Mouse (Mus musculus): ENCODE measurements around the gene Ccr10.

The Ccr10 gene

DNA sequence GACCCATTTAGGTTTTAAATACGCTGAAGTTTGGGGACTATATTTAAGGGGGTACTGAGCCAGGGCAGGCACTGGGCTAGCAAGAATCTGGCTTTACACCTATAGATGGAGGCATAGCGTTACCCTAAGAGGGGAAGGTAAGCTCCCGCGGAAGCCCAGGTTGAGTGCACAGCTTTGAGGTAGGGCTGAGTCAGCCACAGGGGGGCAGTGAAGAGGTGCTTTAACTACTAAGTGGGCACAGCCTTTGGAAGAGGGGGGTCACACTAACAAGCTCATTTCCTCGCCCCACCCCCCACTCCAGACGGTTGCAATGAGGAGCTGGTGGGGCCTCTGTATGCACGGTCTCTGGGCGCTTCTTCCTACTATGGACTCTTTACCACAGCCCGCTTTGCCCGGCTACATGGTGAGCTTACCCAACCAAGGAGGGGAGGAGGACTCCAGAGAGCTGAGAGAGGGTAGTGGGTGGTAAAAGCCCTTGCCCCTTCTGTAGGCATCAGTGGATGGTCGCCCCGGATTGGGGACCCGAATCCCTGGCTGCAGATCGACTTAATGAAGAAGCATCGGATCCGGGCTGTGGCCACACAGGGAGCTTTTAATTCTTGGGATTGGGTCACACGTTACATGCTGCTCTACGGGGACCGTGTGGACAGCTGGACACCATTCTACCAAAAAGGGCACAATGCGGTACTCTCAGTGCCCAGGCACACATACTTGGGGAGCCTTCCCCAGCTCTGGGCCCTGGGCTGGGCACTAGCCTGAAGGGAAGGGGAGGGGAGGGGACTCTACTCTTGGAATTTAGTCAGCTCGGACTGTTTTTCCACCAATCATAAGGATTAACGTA, 1.9 kb upstream of the Ccr10 start:
- in situ Hi-C loops (cut with MboI; ENCODE audit: low pct_unique_long_range_greater_than_20kb in 1 of 2, low sequenced_read_pairs in 2 of 2, unreplicated experiment in 1 of 2), result loop anchor here in 1 of 2 experiments (5.0 kb wide), 1 partner anchor 40 kb away; no protein-coding TSS in a partner anchor

DNA sequence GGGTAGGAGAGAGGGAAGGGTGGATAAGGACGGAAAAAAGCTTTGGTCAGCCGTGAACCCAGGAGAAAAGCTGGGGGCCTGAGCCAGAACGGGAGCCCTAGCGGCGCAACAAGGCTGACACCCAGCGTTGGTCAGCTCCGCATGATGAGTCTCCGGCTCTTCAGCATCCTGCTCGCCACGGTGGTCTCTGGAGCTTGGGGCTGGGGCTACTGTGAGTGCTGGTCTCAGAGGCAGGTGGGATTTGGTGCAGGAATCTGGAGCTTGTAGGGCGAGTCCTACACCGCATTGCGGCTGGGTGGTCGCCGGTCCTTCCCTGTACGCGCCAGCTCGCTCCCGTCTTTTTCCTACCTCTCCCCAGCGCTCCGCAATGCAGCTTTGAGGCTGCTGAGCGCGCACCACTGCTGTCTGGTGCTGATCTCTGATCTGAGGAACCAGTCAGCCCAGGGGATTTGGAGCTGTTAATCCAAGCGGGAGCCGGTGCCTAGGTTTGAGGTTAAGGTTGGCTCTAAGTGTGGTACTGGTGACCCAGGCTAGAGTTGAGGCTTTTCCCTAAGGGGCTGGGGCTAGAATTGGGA, 961 bp upstream of the Ccr10 start:
- in situ Hi-C loops (cut with MboI; ENCODE audit: low pct_unique_long_range_greater_than_20kb in 1 of 2, low sequenced_read_pairs in 2 of 2, unreplicated experiment in 1 of 2), result loop anchor here in 1 of 2 experiments (5.0 kb wide), 1 partner anchor 39 kb away; no protein-coding TSS in a partner anchor

DNA sequence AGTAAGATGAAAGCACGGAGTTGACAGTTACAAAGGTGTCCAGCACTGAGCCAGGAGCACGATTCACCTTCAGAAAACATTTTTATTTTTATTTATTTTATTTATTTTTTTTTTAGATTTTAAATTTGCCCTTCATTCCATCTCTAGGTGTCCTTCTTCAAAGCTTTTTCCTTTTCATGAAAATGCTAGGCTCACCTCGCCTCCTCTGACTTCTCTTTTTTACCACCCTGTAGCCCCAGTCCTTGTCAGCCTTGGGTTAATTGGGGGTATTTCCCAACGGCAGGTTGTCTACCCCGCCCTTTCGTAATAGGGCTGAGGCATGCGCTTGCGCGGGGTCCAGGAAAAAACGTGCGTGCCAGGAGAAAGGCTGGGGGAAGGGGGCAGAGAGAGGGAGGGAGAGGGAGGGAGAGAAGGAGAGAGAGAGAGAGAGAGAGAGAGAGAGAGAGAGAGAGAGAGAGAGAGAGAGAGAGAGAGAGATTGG, 433 bp upstream of the Ccr10 start:
- in situ Hi-C loops (cut with MboI; ENCODE audit: low pct_unique_long_range_greater_than_20kb in 1 of 2, low sequenced_read_pairs in 2 of 2, unreplicated experiment in 1 of 2), result loop anchor here in 1 of 2 experiments (5.0 kb wide), 1 partner anchor 38 kb away; no protein-coding TSS in a partner anchor

- in situ Hi-C loops (cut with MboI; ENCODE audit: low pct_unique_long_range_greater_than_20kb in 1 of 2, low sequenced_read_pairs in 2 of 2, unreplicated experiment in 1 of 2), result no loop called here
Measured at GRCm38 (mm10) chr11:101174389-101174745, 876 bp downstream of the Ccr10 start.

- in situ Hi-C loops (cut with MboI; ENCODE audit: low pct_unique_long_range_greater_than_20kb in 1 of 2, low sequenced_read_pairs in 2 of 2, unreplicated experiment in 1 of 2), result no loop called here
Measured at GRCm38 (mm10) chr11:101173631-101174388, 1.4 kb downstream of the Ccr10 start.

GRCm38 (mm10) chr11:101173112-101173511, 2.1 kb downstream of the Ccr10 start:
- in situ Hi-C loops (cut with MboI; ENCODE audit: low pct_unique_long_range_greater_than_20kb in 1 of 2, low sequenced_read_pairs in 2 of 2, unreplicated experiment in 1 of 2), result no loop called here

- in situ Hi-C loops (cut with MboI; ENCODE audit: low pct_unique_long_range_greater_than_20kb in 1 of 2, low sequenced_read_pairs in 2 of 2, unreplicated experiment in 1 of 2), result no loop called here
Measured at GRCm38 (mm10) chr11:101172434-101172815, 2.8 kb downstream of the Ccr10 start.

- in situ Hi-C loops (cut with MboI; ENCODE audit: low pct_unique_long_range_greater_than_20kb in 1 of 2, low sequenced_read_pairs in 2 of 2, unreplicated experiment in 1 of 2), result no loop called here
Measured at GRCm38 (mm10) chr11:101171721-101172433, 3.4 kb downstream of the Ccr10 start.

GRCm38 (mm10) chr11:101170811-101171610, 4.2 kb downstream of the Ccr10 start, which contains the start of gene Plekhh3:
Gene Plekhh3, minus strand, starts transcription at chr11:101171351.
- in situ Hi-C loops (cut with MboI; ENCODE audit: low pct_unique_long_range_greater_than_20kb in 1 of 2, low sequenced_read_pairs in 2 of 2, unreplicated experiment in 1 of 2), result no loop called here

GRCm38 (mm10) chr11:101170354-101170810, 4.9 kb downstream of the Ccr10 start, which contains the start of gene Cntnap1:
Gene Cntnap1, plus strand, starts transcription at chr11:101170523.
- in situ Hi-C loops (cut with MboI; ENCODE audit: low pct_unique_long_range_greater_than_20kb in 1 of 2, low sequenced_read_pairs in 2 of 2, unreplicated experiment in 1 of 2), result no loop called here

GRCm38 (mm10) chr11:101169301-101170107, 5.7 kb downstream of the Ccr10 start:
- in situ Hi-C loops (cut with MboI; ENCODE audit: low pct_unique_long_range_greater_than_20kb in 1 of 2, low sequenced_read_pairs in 2 of 2, unreplicated experiment in 1 of 2), result no loop called here

- in situ Hi-C loops (cut with MboI; ENCODE audit: low pct_unique_long_range_greater_than_20kb in 1 of 2, low sequenced_read_pairs in 2 of 2, unreplicated experiment in 1 of 2), result no loop called here
Measured at GRCm38 (mm10) chr11:101168301-101168980, 6.8 kb downstream of the Ccr10 start.

- in situ Hi-C loops (cut with MboI; ENCODE audit: low pct_unique_long_range_greater_than_20kb in 1 of 2, low sequenced_read_pairs in 2 of 2, unreplicated experiment in 1 of 2), result no loop called here
Measured at GRCm38 (mm10) chr11:101167963-101168300, 7.3 kb downstream of the Ccr10 start.

DNA sequence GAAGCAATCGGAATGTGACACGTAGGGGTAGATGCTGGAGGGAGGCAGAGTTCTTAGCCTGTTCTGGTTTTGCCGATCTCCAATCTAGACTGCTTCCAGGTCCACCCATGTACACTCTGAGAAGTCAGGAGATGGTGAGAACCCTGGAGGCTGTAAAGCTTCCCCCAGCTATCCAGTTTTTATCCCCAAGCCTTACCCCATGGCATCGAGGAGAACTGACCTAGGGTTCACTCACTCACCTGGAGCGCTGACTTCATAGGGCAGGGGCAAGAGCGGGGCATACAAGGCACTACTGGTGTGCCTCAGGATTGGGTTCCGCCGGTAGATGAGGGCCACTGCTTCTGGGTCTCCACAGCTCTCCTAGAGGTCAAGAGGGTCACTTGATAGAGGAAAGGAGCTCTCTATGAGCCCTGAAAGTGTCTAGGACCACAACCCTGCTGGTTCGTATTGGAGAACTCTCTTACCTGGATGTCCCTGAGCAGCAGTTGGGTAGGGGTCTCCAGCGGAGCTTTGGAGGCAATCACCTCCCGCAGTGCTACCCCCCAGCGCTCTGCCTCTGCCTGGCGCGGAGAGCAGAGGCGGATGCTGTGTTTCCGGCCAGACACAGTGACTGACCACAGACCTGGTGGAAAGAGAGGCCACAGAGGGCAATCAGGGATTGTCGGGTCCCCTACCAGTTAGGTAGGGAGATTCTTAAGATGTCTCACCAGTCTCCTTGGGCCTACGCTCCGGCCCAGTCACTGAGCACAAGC, 7.9 kb downstream of the Ccr10 start:
- in situ Hi-C loops (cut with MboI; ENCODE audit: low pct_unique_long_range_greater_than_20kb in 1 of 2, low sequenced_read_pairs in 2 of 2, unreplicated experiment in 1 of 2), result no loop called here

DNA sequence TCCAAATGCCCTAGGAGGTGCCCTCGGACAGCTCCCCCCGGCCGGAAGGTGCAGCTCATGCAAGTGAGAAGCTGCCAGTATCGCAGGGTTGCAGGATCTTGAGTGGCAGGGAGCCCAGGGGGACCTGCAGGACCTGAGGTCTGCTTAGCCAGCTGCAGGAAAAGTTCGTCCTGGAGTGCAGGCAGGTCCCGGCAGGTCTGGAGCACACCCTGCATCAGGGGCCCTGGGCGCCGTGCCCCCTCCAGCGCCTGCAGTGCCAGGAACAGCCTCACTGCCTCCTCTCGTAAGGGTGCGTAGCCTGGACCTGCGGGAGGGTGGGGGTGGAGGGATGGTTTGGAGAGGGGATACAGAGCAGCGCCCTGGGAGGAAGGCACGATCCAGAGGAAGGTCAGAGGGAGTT, 8.9 kb downstream of the Ccr10 start:
- in situ Hi-C loops (cut with MboI; ENCODE audit: low pct_unique_long_range_greater_than_20kb in 1 of 2, low sequenced_read_pairs in 2 of 2, unreplicated experiment in 1 of 2), result no loop called here

Data from mouse embryonic stem cell (cell line).